Mouse (Mus musculus): ENCODE results near the gene 9230104L09Rik. TPM values are rescaled to one million over a fixed set of nuclear protein-coding genes. Genes with fewer than 3 reads are reported as not detected.

9230104L09Rik gene
- polyA plus RNA-seq (2012; fragmentation: generic; extraction: Trizol) = under 1 TPM; 0.11 to 0.15 TPM

DNA sequence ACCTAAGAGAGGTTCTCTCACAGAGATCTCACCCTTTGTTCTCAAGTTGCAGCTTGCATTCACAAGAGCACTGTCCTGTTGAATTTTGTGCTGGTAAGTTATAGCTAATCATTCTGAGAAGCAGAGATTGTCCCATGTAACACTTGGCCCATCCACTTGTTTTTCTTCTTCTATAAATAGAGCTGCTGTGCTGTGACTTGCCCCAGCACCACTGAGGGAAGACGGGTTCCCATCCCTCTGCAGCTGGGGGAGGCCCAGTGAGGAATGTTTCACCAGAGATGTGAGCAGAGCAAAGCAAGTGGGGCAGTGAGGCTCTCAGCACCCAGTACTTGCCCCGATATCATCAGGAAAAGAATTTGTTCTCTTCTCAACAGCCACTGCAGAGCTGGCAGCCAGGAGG lies at the start of gene 9230104L09Rik:
TSS of gene 9230104L09Rik (minus strand) at position 73 of the 400 bp plus-strand sequence.

DNA sequence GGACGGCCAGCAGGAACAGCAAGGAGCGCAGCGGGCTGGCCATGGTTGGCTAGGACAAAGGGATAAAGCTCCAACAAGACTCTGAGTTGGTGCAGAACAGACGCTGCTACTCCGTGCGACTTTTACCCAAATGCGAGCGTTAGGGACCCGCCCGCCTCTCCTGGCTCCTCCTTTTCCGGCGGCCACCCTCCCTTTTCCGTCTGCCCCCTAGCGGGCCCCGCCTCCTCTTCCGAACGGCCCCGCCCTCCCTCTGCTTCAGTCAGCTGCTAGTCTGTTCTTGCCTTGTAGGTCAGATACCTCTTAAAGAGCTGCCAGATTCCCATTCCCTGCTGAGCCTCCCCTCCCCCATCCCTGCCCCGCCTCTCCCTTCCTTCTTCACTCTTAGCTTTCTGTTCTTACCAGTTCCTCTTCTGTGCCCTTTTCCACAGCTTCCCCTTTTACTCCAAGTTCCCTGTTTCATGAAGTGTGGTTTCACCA lies 10.5 kb upstream of the 9230104L09Rik start, which contains the start of gene Cst3:
TSS of gene Cst3 (minus strand) at position 358 of the 477 bp plus-strand sequence.

GRCm38 (mm10) chr2:148834912-148835311 lies 29.9 kb downstream of the 9230104L09Rik start, which contains the start of gene Cst9:
Gene Cst9, plus strand, starts transcription at chr2:148835147.

DNA sequence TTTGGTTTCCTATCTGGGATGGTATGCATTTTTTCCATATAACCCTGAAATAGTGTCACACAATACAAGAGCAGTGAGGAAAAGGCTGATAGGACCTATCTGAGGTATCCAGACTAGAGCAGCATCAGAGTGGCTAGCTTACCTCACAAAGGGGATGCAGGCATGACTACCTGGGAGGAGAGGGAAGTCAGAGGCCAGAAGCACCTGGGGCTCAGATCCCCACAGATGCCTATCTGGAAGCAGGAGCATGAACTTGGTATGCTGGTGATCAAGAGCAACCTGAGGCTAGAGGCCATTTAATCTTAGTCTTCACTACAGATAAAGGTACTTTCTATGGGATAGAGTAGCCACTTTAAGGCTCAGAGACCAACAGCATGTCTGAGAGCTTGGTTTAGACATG lies 44.9 kb downstream of the 9230104L09Rik start, which contains the start of gene Cst13:
TSS of gene Cst13 (plus strand) at position 173 of the 400 bp plus-strand sequence.

GRCm38 (mm10) chr2:148798485-148798884 lies 66.4 kb downstream of the 9230104L09Rik start, which contains the start of gene Cst8:
Gene Cst8, plus strand, starts transcription at chr2:148798785.

Other genes with a start within 250 kb of the 9230104L09Rik start
- 10 to 100 TPM; 29.2 to 41.3 TPM for gene Nxt1, start 192.4 kb downstream of the 9230104L09Rik start, polyA plus RNA-seq (2012; fragmentation: generic; extraction: Trizol)
- gene Gzf1, start 184.0 kb downstream of the 9230104L09Rik start, polyA plus RNA-seq (2012; fragmentation: generic; extraction: Trizol) = 1 to 10 TPM in 1 of 2 experiments, under 1 TPM in 1; 0.50 to 8.0 TPM
- gene Napb, start 132.6 kb downstream of the 9230104L09Rik start, polyA plus RNA-seq (2012; fragmentation: generic; extraction: Trizol) = under 1 TPM; 0.07 to 0.67 TPM
- not detected for gene Cstl1, start 114.7 kb downstream of the 9230104L09Rik start, polyA plus RNA-seq (2012; fragmentation: generic; extraction: Trizol)
- gene Cst11, start 93.5 kb downstream of the 9230104L09Rik start, polyA plus RNA-seq (2012; fragmentation: generic; extraction: Trizol) = not detected
- not detected for gene 8030411F24Rik, start 83.0 kb downstream of the 9230104L09Rik start, polyA plus RNA-seq (2012; fragmentation: generic; extraction: Trizol)
- gene Cst12, start 75.7 kb downstream of the 9230104L09Rik start, polyA plus RNA-seq (2012; fragmentation: generic; extraction: Trizol) = not detected
- gene Cst8, start 66.3 kb downstream of the 9230104L09Rik start, polyA plus RNA-seq (2012; fragmentation: generic; extraction: Trizol) = not detected
- gene Cst13, start 45.0 kb downstream of the 9230104L09Rik start, polyA plus RNA-seq (2012; fragmentation: generic; extraction: Trizol) = not detected
- gene Cst9, start 29.9 kb downstream of the 9230104L09Rik start, polyA plus RNA-seq (2012; fragmentation: generic; extraction: Trizol) = not detected
- 1,000 to 10,000 TPM in 1 of 2 experiments, 100 to 1,000 TPM in 1; 886 to 2,472 TPM for gene Cst3, start 10.7 kb upstream of the 9230104L09Rik start, polyA plus RNA-seq (2012; fragmentation: generic; extraction: Trizol)
- gene Gm1330, start 138.2 kb upstream of the 9230104L09Rik start, polyA plus RNA-seq (2012; fragmentation: generic; extraction: Trizol) = not detected
- gene Gm10750, start 152.2 kb upstream of the 9230104L09Rik start, polyA plus RNA-seq (2012; fragmentation: generic; extraction: Trizol) = not detected